Mouse (Mus musculus): ENCODE data around the gene Naa15.

Naa15 gene

DNA sequence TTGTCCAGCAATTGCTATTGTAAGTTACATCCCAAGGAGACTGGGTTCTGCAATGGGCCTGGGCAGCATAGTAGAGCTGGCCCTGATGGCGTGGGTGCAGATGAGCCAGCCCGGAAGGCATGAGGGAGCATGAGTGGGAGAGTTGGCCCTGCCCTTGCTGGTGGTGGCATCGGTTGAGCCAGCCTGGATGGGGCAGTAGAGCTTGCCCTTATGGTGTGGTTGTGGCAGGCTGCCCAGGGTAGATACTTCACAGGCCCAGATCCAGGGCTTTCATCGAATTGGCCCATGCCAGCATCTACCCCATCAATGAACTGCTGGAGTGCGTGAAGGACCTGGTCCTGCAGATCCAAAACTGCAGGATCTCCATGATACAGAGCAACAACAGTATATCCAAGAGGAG is 97.0 kb downstream of the Naa15 start:
- DNase-seq (ENCODE audit: low read depth, low spot score) = no peak

- no peak for DNase-seq (ENCODE audit: low read depth, low spot score)
Observed at GRCm38 (mm10) chr3:51517467-51517866, 102.5 kb downstream of the Naa15 start.

DNA sequence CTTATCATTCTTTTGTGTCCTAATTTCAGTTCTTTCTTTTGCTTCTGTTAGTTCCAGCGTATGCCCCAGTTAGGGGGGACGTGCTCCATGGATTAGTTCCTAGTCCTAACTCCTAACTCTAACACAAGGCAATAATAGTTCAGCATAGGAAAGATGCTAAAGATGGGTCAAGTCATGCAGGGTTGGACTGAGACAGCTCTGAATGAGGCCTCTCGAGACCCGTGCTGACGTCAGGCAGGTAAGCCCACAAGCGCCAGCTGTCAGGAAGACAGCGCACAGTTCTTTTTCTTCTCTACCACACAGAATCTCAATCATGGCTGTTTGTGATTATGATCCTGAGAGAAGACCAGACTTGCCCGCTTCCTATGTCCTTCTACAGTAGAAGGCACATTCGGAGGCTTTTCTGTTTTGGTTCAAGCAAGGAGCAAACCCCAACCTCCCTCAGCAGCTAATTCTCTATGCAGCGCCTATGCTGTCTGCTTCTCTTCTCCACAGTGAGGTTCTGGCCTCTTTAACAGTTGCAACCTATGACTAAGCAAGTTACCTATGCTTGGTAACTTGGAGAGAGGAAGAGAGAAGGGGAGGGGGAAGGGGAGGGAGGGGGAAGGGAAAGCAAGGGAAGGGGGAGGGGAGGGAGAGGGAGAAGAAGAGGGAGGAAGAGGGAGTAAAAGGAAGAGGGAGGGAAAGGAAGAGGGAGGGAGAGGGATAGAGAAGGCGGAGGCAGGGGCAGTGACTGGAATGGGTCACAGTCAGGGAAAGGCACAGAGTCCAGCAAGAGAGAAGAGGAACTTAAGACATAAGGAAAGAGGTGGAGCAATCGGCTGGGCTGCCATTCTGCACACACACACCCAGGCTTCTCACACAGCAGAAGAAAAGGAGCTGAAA is 103.2 kb downstream of the Naa15 start:
- DNase-seq (ENCODE audit: low read depth, low spot score) = no peak

DNA sequence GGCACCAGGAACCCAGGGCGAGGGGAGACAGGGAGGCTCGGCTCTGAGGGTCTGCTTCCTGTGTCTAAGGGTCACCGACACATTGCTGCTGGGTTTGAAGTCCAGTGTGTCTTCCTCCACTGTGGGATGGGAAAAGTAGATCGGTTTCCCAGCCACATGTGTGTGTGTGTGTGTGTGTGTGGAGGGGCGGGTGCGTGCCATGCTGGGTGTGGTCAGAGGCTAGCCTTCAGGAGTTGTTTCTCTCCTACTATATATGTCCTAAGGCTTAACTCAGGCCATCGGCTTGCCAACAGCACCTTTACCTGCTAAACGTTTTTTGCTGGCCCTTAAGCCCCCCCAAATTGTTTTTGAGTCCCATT is 103.8 kb downstream of the Naa15 start:
- DNase-seq (ENCODE audit: low read depth, low spot score) = no peak

GRCm38 (mm10) chr3:51521262-51521661 is 106.3 kb downstream of the Naa15 start:
- no peak for DNase-seq (ENCODE audit: low read depth, low spot score)

GRCm38 (mm10) chr3:51525186-51525785 is 110.3 kb downstream of the Naa15 start:
- no peak for DNase-seq (ENCODE audit: low read depth, low spot score)
